Mouse (Mus musculus) forebrain, embryonic 10.5 days (tissue): ENCODE measurements around the gene Pot1a. TPM values are rescaled to one million over a fixed set of nuclear protein-coding genes. Genes with fewer than 3 reads are reported as not detected.

Experiments
- DNase-seq: peaks from one replicate; pipeline ENCODE4 v3.0.0-alpha.2; 2017; ENCODE audit warnings: low spot score; ENCODE audit errors: extremely low spot score
- H3K27ac ChIP-seq: fragments of 300-500 bp; sonication (generic); 2 replicates; pipeline ENCODE4 v1.5.1; 2016; ENCODE audit warnings: mild to moderate bottlenecking
- H3K27me3 ChIP-seq: fragments of 300-500 bp; sonication (generic); 2 replicates; pipeline ENCODE4 v1.6.1; 2016; ENCODE audit warnings: mild to moderate bottlenecking; ENCODE audit not compliant: poor library complexity, severe bottlenecking
- H3K36me3 ChIP-seq: fragments of 300-500 bp; sonication (generic); replicated peaks from 2 replicates; pipeline ENCODE4 v1.6.1; 2016; ENCODE audit warnings: mild to moderate bottlenecking, moderate library complexity
- H3K4me1 ChIP-seq: fragments of 300-500 bp; sonication (generic); 2 replicates; pipeline ENCODE4 v1.6.1; 2016
- H3K4me3 ChIP-seq: fragments of 300-500 bp; sonication (generic); 2 replicates; pipeline ENCODE4 v1.5.1; 2016; ENCODE audit warnings: mild to moderate bottlenecking, moderate library complexity
- H3K9me3 ChIP-seq: fragments of 300-500 bp; sonication (generic); 2 replicates; pipeline ENCODE4 v1.6.1; 2016; ENCODE audit warnings: mild to moderate bottlenecking, moderate library complexity
- WGBS: fragments of 180-500 bp; shearing (Covaris S2); methylation state at CpG from one replicate; pipeline ENCODE4 v1.1.7; 2016; 5-methylcytosine and 5-hydroxymethylcytosine counted together
- polyA plus RNA-seq: library from polyadenylated mRNA; unstranded; fragments of >200 nt; fragmentation: Nextera tagmentation; extraction: Ambion mirVana; gene quantifications from 2 replicates; pipeline ENCODE4 v1.2.1, GENCODE M21; 2016

Gene Pot1a
- polyA plus RNA-seq, 1 experiment from 2014 or later, result 44.8 TPM

DNA sequence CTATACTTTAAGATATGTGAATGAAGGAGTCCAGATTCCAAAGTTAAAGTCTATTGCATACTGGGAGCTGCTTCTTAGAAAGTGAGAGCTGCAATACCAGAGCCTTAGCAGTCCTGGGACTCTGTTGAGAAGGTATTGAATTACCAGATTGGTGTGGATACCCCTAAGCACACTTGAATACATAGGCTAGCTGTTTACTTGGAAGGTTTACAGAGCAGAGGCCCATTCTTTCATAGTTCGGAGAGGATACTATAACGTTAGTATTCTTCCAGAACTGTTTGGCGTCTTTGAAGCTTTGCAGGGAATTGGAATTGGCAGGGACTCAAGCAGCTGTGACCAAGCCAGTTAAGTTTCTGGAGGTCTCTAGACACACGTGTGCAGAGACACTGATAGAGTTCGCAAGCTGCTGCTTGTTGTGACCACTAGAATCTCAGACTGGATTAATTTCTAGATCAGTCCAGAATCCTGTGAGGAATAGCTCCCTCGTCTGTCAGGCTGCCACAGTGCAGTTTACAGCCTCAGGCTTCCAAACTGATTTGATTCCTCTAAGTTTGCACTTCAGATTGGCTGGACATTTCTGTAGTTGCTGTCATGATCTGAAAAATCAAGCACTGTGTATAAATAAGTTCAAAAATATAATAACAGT is 99.7 kb downstream of the Pot1a start:
- Histone ChIP-seq H3K27ac (no peak overlapping the region), H3K9me3 (no peaks in the 10 kb centered on the region), H3K27me3 (no peaks in the 10 kb centered on the region), H3K4me1 (0 out of 2 replicates have a peak, but pooled peaks cover 2% of the 10 kb centered on the region), H3K36me3 (no peaks in the 10 kb centered on the region), H3K4me3 (no peak overlapping the region)
- no peak for DNase-seq
- 59% methylated on average over 6 of the region's 6 CpGs for WGBS

DNA sequence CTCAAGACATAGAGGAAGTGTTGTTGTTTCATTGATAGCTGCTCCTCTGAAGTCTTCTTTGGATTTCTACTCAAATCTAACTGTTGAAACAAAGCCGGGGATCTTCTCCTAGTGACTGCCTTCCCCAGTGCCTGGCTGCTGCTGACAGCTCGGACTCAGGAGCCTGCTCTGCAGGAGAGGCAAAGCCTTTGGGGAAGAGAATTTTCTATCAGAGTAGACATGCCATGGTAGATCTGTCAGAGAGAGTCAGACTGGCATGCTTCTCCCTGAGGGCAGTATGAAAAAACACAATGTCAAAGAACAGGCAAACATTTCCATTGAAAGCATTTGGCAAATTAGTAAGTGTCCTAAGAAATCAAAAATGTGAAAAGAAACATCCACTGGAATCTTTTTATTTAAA is 109.1 kb downstream of the Pot1a start:
- 38% methylated on average over 2 of the region's 2 CpGs for WGBS
- H3K9me3 ChIP-seq, result no peaks in the 10 kb centered on the region
- no peak overlapping the region for H3K27ac ChIP-seq

More for the DNA sequence above, 109.1 kb downstream of the Pot1a start:
- no peak for DNase-seq
- no peak overlapping the region for H3K4me3 ChIP-seq
- H3K27me3 ChIP-seq, result no peaks in the 10 kb centered on the region
- H3K36me3 ChIP-seq, result no peaks in the 10 kb centered on the region
- no peaks in the 10 kb centered on the region for H3K4me1 ChIP-seq

Other genes with a start within 250 kb of the Pot1a start
- 0.39 and 0.47 TPM in 2 replicates for gene Gpr37, start 118.5 kb downstream of the Pot1a start, polyA plus RNA-seq